Mouse (Mus musculus): ENCODE measurements at regions not wholly inside any gene's neighbourhood (a gene's known extent, or its start where the extent isn't known, plus 50 kb on each side); places are given as distances from the start of the nearest gene placed in this dataset.
"Not testable (repeated sequence)": the region's sequence is repeated elsewhere in the genome, so short reads cannot be mapped to it uniquely, and the experiment has no call there.

- DNase-seq, result no peak
These were observed 206.2 kb downstream of the Pcsk1 start for GRCm38 (mm10) chr13:75295818-75296217.

GRCm38 (mm10) chr13:75319780-75320179 lies 230.2 kb downstream of the Pcsk1 start:
- DNase-seq, result no peak

DNA sequence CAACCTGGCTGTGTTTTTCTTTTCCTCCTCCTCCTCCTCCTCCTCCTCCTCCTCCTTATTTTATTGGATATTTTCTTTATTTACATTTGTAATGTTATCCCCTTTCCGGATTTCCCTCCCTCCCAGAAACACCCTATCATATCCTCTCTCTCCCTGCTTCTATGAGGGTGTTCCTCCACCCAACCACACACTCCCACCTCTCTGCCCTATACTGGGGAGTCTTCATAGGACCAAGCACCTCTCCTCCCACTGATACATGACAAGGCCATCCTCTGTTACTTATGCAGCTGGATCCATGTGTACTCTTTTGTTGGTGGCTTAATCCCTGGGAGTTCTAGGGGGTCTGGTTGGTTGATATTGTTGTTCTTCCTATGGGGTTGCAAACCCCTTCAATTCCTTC lies 230.6 kb downstream of the Pcsk1 start:
- DNase-seq, result no peak

DNA sequence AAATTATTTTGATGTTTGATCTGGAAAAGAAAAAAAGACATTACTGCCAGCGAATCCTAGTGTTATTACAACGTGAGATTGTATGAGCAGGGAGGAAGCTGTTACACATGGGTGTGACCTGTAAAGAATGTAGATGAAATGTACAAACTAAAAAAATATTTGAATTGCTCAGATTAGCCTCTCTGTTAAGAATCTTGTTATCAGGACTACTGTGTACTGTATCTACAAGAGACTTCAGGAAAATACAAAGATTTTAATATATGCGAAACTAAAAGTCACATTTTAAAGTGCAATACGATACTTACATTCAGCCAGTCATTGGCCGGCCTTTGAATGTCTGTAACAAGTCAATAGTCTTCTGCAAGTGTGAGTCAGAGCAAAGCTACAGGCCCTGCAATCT lies 247.4 kb downstream of the Pcsk1 start:
- no peak for DNase-seq

GRCm38 (mm10) chr13:75343422-75343821 lies 253.8 kb downstream of the Pcsk1 start:
- no peak for DNase-seq

DNA sequence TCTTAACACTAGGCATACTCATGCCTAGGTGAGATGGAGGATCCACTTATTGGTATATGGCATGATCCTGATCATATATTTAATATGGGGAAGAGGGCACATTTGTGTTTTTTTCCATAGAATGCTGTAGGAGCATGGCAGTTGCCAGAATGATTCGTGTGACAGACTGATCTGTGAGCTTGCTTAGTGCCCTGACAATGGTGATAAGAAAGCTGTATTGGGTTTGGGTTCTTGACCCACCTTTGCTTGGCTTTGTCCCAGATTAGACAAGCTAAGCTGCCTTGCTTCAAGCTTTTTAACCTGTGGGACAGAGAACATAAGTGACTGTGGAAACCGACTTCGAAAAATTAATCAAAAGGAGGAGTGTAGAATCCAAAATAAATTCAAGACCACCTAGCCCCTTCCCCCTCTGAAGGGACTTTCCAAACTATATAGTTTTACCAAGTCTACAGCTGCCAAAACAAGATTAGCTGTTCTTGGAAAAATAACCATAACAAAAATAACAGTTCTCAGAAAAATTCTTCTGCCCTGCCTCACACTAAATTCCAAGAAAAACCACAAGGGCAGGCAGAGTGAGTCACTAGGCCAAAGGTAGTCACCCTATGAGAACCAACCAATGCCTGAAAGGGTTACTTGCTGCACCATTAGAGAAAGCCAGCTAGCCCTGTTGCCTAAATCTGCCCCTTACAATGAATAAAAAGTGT lies 277.2 kb downstream of the Pcsk1 start:
- DNase-seq, result no peak

DNA sequence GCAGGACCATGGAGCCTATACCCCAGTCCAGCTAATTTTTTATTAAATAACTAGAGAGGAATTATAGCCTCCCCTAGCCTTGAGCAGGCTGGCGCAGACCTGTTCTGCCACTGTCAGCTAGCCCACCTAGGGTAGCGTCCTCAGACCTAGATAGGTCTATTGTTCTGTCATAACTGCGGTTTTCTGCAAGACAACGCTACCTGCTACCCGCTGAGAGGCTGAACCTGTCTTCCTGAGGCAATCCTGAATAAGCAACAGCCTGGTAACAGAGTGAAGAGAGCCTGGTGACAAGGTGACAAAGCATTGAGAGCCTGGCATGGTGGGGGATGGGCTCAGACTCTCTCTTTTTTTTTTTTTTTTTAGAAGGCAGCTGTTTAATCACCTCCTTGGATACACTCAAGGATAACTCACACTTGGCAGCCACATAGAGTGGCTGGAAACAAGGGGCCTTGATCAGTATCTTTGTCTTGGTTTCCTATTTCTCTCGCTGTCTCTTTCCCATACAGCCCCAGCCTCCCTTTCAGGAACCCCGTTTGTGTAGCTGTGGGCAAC lies 278.7 kb downstream of the Pcsk1 start:
- no peak for DNase-seq

DNA sequence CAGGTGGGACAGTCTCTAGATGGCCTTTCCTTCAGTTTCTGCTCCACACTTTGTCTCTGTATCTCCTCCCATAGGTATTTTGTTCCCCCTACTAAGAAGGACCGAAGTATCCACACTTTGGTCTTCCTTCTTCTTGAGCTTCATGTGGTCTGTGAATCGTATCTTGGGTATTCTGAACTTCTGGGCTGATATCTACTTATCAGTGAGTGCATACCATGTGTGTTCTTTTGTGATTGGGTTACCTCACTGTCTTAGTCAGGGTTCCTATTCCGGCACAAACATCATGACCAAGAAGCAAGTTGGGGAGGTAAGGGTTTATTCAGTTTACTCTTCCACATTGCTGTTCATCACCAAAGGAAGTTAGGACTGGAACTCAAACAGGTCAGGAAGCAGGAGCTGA lies 287.5 kb downstream of the Pcsk1 start:
- DNase-seq, result not testable (repeated sequence)

- DNase-seq, result no peak
These were observed 288.1 kb downstream of the Pcsk1 start for GRCm38 (mm10) chr13:75377717-75378116.

GRCm38 (mm10) chr13:75384631-75385340 lies 295.2 kb downstream of the Pcsk1 start:
- DNase-seq, result no peak

- no peak for DNase-seq
These were observed 299.6 kb downstream of the Pcsk1 start for GRCm38 (mm10) chr13:75389211-75389610.

GRCm38 (mm10) chr13:75390177-75390576 lies 300.6 kb downstream of the Pcsk1 start:
- no peak for DNase-seq

- DNase-seq, result not testable (repeated sequence)
These were observed 306.7 kb upstream of the Ell2 start for GRCm38 (mm10) chr13:75399846-75400245.

DNA sequence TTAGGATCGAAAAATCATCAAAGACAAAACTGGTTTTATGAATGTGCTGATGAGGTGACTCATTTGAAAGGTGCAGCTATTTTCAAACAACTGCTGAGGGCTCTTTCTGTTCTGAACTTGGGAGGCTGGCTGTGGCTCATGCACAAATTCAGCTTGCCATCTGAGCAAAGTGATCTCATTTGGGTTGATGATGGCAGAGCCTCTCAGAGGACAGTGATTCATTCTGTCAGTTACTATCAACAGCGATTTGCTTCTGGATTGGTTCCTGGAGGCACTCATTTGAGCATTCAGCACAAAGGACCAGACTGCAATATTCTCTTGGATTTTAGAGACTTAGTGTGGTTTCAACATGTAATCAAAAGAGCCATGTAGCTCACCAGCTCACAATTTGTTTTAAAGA lies 285.8 kb upstream of the Ell2 start:
- DNase-seq, result no peak

GRCm38 (mm10) chr13:75426971-75427370 lies 279.6 kb upstream of the Ell2 start:
- DNase-seq, result no peak

- DNase-seq, result peak; percentile 17
These were observed 267.4 kb upstream of the Ell2 start for GRCm38 (mm10) chr13:75439170-75439569.

DNA sequence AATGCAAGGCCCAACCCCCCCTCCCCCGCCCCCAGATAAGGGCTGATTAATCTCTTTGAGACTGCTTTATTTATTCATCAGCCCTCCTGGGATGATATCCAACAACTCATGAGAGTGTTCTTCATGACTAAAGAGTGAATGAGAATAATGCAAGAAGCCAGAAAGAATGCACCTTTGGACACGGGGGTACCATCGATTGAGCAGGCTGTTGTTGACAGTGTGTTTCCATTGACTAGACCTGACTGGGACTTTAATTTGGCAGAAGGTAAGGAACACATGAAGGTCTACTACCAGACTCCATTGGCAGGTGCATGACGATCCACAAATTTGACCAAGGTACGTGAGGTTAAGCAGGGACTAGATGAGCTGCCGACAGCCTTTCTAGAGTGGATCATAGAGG lies 266.5 kb upstream of the Ell2 start:
- DNase-seq, result no peak

GRCm38 (mm10) chr13:75460335-75460878 lies 246.2 kb upstream of the Ell2 start:
- DNase-seq, result no peak

DNA sequence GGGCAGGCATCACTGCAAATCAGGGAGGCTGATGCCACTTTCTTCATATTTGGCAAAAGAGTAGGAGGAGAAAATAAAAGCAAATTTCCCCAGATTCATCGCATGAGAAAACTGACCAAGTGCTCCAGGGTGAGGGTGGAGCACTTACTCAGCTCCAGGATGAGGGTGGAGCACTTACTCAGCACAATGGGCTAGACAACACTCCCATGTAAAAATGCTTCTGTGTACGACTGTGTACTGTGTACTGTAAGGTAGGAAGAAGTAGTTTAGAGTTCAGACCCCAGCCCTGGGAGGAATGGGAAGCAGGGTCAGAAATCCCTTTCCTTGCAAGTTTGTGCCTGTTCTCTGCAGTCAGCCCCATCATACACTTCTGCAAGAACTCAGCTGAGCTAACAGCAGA lies 245.3 kb upstream of the Ell2 start:
- no peak for DNase-seq

- no peak for DNase-seq
These were observed 239.3 kb upstream of the Ell2 start for GRCm38 (mm10) chr13:75467225-75467624.

DNA sequence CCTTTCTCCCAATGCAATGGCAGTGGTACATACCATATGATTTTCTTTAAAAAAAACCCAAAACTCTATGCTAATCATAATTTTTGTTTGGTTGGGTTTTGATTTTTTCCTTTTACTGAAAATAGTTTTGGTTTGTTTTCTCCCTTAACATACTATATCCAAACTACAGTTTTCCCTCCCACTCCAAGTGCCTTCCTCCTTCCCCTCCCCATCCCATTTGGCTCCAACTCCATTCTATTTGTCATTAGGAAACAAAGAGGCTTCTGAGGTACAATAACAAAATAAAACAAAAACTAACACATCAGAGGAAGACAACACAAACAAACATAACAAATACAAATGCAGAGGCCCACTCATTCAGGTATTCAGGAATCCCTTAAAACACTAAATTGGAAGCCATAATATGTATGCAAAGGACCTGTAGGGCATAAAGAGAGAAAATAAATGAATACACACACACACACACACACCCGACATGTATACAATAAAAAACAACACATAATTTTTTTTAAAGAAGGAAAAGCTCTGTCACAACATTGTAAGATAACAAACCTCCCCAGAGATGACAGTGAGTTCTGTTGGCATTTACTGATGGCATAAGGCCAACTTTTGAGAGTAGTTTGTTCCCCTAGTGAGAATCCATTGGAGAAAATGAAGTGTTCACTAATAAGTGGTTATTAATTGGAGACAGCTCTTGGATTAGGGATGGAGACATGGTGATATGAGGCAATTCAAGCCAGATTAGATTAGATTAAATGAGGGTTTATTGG lies 230.5 kb upstream of the Ell2 start:
- no peak for DNase-seq

DNA sequence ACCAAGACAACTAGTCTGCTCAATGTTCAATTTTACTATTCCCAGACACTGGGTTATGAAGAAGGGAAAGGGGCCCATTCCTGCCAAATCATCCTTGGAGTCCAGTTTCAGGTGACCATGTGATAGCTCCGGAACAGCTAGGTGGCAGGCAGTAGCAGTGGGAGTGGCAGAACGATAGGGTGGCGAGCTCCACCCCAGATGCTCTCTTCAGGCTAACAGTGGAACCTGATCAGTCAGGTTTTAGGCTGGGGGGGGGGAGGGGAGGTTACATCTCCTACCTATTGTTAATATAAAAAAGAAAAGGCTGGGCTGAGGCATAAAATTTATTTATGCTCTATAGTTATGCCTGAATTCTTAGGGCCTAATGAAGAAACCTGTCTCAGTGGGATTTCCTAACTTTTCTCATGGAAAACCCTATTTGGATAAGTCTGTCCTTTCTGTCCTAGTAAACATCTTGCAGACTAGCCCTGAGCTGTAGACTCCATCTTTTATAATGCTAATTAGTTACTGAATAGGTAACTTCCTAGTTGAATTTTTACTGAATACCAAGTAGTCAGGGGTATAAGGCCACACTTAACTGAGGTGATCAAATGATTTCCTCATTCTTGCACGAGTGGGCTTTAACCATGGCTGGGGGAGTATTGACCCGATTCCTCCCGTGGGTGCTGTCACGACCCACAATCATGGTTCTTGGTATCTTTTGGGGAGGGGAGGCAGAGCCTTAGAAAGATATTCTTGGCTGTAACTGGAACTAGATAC lies 223.2 kb upstream of the Ell2 start:
- not testable (repeated sequence) for DNase-seq

Data from kidney, adult 11 months (tissue).